Mouse (Mus musculus) myocyte (in vitro differentiated cells): ENCODE results near the gene Apba1. TPM values are rescaled to one million over a fixed set of nuclear protein-coding genes. Genes with fewer than 3 reads are reported as not detected.
A peak's percentile ranks its signal among the peaks of the same experiment; 100 is the strongest.

Experiments
- H3K27me3 ChIP-seq: one replicate; pipeline ENCODE4 v1.6.1; 2011; ENCODE audit not compliant: control insufficient read depth, insufficient read depth, insufficient read length
- H3K36me3 ChIP-seq: one replicate; pipeline ENCODE4 v1.6.1; 2011; ENCODE audit not compliant: control insufficient read depth, insufficient read depth
- H3K4me2 ChIP-seq: one replicate; pipeline ENCODE4 v1.6.1; 2011; ENCODE audit warnings: low read depth, control low read depth
- H3K4me3 ChIP-seq: one replicate; pipeline ENCODE4 v1.5.1; 2011; ENCODE audit warnings: mild to moderate bottlenecking, control low read depth, moderate library complexity
- H3K79me2 ChIP-seq: one replicate; pipeline ENCODE4 v1.6.1; 2011; ENCODE audit not compliant: control insufficient read depth, insufficient read depth
- H3ac ChIP-seq: one replicate; pipeline ENCODE4 v1.6.1; 2011; ENCODE audit not compliant: control insufficient read depth, insufficient read length
- CEBPB ChIP-seq: IDR thresholded peaks from 2 replicates; pipeline ENCODE4 v1.6.1; 2011; ENCODE audit warnings: mild to moderate bottlenecking, moderate library complexity; ENCODE audit not compliant: poor library complexity, insufficient read depth, severe bottlenecking
- E2F4 ChIP-seq: IDR thresholded peaks from one replicate; pipeline ENCODE4 v1.6.1; 2011; ENCODE audit warnings: mild to moderate bottlenecking, control low read depth, moderate library complexity; ENCODE audit not compliant: insufficient read depth
- MAX ChIP-seq: IDR thresholded peaks from one replicate; pipeline ENCODE4 v1.6.1; 2011; ENCODE audit warnings: low read depth, mild to moderate bottlenecking, control low read depth
- MYOD1 ChIP-seq, 3 experiments: IDR thresholded peaks; one replicate each; pipeline ENCODE4 v1.6.1; 2011; ENCODE audit warnings: control low read depth in 2 of 3, low read depth in 2 of 3, mild to moderate bottlenecking in 2 of 3, moderate library complexity in 1 of 3; ENCODE audit not compliant: insufficient read length in 2 of 3, control insufficient read depth in 1 of 3
- MYOG ChIP-seq, 3 experiments: IDR thresholded peaks; one replicate each; pipeline ENCODE4 v1.6.1; 2011; ENCODE audit warnings: control low read depth in 2 of 3, low read depth in 2 of 3, mild to moderate bottlenecking in 2 of 3; ENCODE audit not compliant: insufficient read length in 2 of 3, control insufficient read depth in 1 of 3, insufficient read depth in 1 of 3
- POLR2A ChIP-seq: IDR thresholded peaks from one replicate; pipeline ENCODE4 v1.6.1; 2011; ENCODE audit warnings: low read depth, mild to moderate bottlenecking, control low read depth, moderate library complexity; ENCODE audit not compliant: insufficient read length
- POLR2AphosphoS2 ChIP-seq: IDR thresholded peaks from one replicate; pipeline ENCODE4 v1.6.1; 2011; ENCODE audit warnings: low read depth, control low read depth; ENCODE audit not compliant: insufficient read length
- REST ChIP-seq: IDR thresholded peaks from one replicate; pipeline ENCODE4 v1.6.1; 2011; ENCODE audit warnings: mild to moderate bottlenecking, control low read depth, moderate library complexity; ENCODE audit not compliant: insufficient read depth, insufficient read length
- SRF ChIP-seq: IDR thresholded peaks from one replicate; pipeline ENCODE4 v1.6.1; 2011; ENCODE audit warnings: low read depth; ENCODE audit not compliant: control insufficient read depth, insufficient read length
- TCF12 ChIP-seq: IDR thresholded peaks from one replicate; pipeline ENCODE4 v1.6.1; 2011; ENCODE audit warnings: mild to moderate bottlenecking, control low read depth; ENCODE audit not compliant: poor library complexity, insufficient read depth, severe bottlenecking
- TCF3 ChIP-seq: IDR thresholded peaks from one replicate; pipeline ENCODE4 v1.6.1; 2011; ENCODE audit warnings: low read depth, control low read depth; ENCODE audit not compliant: insufficient read length
- USF1 ChIP-seq: IDR thresholded peaks from one replicate; pipeline ENCODE4 v1.6.1; 2011; ENCODE audit warnings: low read depth, mild to moderate bottlenecking, control low read depth, moderate library complexity
- polyA plus RNA-seq: library from polyadenylated mRNA; unstranded; fragments of >200 nt; fragmentation: generic; extraction: Trizol; gene quantifications from one replicate; pipeline ENCODE4 v1.2.1, GENCODE M21; 2012; ENCODE audit warnings: missing spikeins

Gene Apba1
- 0.13 TPM for polyA plus RNA-seq

DNA sequence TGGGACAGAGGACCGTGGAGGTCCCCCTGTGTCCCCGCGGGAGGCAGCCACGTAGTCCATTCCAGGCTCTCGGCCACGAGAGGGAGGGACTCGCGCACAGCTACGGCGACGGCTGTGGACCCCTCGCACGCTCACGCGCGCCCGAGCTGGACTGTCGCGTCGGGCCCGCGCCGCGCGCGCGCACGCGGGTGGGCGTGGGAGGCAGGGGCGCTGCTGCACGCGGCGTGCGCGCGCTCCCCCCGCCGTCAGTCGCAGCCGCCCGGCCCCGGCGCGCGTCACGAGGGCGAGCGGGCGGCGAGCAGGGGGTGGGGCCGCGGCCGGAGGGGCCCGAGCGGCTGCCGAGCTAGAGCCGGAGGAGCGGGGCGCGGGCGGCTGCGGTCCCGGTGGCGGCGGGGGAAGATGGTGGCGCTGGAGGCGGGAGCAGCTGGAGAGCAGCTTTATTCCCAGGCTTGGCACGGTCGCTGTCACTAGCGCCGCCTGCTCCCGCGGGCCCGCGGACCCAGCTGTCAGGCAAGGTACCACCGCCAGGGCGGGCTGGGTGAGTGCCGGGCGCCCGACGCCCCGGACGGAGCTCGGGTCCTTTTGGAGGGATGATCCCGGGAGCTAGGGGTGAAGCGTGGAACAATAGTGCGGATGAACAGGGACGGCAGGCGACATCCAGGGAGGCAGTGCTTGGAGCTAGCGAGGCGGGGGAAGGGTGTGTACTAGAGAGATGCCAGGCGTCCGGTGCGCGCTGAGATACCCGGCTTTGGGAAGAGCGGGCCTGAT lies at the start of gene Apba1:
Apba1 (plus strand) TSS at position 334 of the 768 bp plus-strand sequence.
- peak within 1 kb of the TSS; percentile 34 for H3K4me3 ChIP-seq
- H3K27me3 ChIP-seq, result peaks cover 22% of the 10 kb centered on the region
- peak within 1 kb of the TSS; percentile 98 for H3K4me2 ChIP-seq
- H3K79me2 ChIP-seq, result no peaks in the 10 kb centered on the region
- TF ChIP-seq REST (no peak), MYOD1 (IDR thresholded peaks at IDR 0.05; ENCODE audit: control insufficient read depth in 1 of 3, insufficient read length in 2 of 3, low read depth in 2 of 3) (peak in 2 of 3 experiments; percentile 20 to 59), MYOG (IDR thresholded peaks at IDR 0.05; ENCODE audit: control insufficient read depth in 1 of 3, insufficient read depth in 1 of 3, insufficient read length in 2 of 3, low read depth in 2 of 3) (peak in 2 of 3 experiments; percentile 1 to 72), POLR2A (peak; percentile 52), SRF (no peak)
- peak within 1 kb of the TSS; percentile 80 for H3ac ChIP-seq
- no peaks in the 10 kb centered on the region for H3K36me3 ChIP-seq

DNA sequence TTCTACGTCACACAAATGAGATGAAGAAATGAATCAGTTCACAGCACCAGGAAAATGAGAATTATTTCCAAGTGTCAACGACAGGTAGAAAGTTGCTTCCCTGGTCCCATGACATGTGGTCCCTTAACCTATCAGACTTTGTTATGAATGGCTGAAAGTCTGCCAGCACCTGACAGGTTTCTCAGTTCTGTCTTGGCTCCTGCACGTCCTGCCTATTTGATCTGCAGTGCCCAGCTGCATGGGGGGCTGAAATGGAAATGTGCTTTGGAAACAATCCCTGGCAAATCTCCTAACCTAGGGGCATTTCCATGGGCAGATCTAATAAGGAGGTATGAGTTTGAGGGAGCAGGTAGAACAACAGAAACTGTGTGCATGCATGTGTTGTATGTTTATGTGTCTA lies 12.2 kb upstream of the Apba1 start:
- H3K4me3 ChIP-seq, result no peak overlapping the region
- H3K4me2 ChIP-seq, result no peak overlapping the region
- no peaks in the 10 kb centered on the region for H3K36me3 ChIP-seq
- no peak overlapping the region for H3ac ChIP-seq
- no peak for TF ChIP-seq MAX
- no peak for TF ChIP-seq USF1
- TF ChIP-seq CEBPB, result no peak
- no peak for TF ChIP-seq TCF3
- no peak for TF ChIP-seq POLR2A
- no peak for TF ChIP-seq E2F4
- TF ChIP-seq REST, result no peak
- no peak for TF ChIP-seq POLR2AphosphoS2
- TF ChIP-seq SRF, result no peak
- TF ChIP-seq MYOD1 (IDR thresholded peaks at IDR 0.05; ENCODE audit: control insufficient read depth in 1 of 3, insufficient read length in 2 of 3, low read depth in 2 of 3), result no peak
- no peak for TF ChIP-seq MYOG (IDR thresholded peaks at IDR 0.05; ENCODE audit: control insufficient read depth in 1 of 3, insufficient read depth in 1 of 3, insufficient read length in 2 of 3, low read depth in 2 of 3)
- TF ChIP-seq TCF12, result no peak
- no peaks in the 10 kb centered on the region for H3K27me3 ChIP-seq
- no peaks in the 10 kb centered on the region for H3K79me2 ChIP-seq

DNA sequence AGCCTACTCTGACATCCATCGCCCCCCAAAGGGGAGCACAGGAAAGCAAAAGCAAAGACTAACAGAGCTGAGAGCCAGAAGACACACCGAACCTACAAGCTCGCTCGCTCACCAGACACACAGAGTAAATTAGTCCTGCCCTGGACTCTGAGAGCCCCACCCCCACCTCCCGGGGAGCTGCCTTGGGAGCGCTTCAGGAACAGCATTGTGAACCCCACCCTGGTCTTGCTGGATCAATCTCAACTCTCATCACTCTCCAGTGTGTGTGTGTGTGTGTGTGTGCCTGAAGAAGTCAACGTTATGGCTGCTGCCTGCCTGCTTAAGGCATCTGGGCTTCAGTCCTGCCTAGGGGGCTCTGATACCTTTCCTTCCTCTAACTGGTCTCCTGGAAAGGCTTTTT lies 1.7 kb upstream of the Apba1 start:
- Histone ChIP-seq H3K4me3 (no peak overlapping the region), H3K36me3 (no peaks in the 10 kb centered on the region), H3K27me3 (peaks cover 11% of the 10 kb centered on the region), H3K79me2 (no peaks in the 10 kb centered on the region), H3K4me2 (peak overlapping the region; percentile 9), H3ac (no peak overlapping the region)
- no peak for TF ChIP-seq CEBPB
- no peak for TF ChIP-seq MYOD1 (IDR thresholded peaks at IDR 0.05; ENCODE audit: control insufficient read depth in 1 of 3, insufficient read length in 2 of 3, low read depth in 2 of 3)
- TF ChIP-seq USF1, result no peak
- TF ChIP-seq MYOG (IDR thresholded peaks at IDR 0.05; ENCODE audit: control insufficient read depth in 1 of 3, insufficient read depth in 1 of 3, insufficient read length in 2 of 3, low read depth in 2 of 3), result no peak

DNA sequence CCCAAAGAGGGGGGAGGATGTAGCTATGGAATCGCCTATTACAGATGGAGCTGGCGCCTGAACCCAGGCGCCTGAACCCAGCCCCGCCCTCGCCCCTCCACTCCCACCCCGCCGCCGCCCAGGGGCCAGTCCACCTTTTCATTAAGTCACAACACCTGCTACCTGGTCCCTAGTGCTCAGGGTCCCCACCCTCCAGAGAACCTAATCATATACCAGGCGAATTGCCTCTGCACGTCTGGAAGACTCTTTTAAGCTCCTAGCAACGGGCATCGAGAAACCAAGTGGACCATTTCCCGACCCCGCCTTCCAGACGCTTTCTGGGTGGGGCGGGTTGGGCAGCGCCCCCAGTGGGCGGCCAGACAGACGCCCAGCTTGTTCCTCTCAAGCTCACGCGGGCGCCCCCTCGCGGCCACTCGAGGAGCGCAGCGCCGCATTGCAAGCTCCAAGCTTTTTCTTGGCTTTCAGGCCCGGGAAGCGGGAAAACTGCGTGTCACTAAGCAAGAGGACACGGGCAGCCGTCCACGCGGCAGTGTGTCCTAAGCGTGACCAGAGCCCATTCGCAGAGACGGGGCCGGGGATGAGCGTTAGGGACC lies 630 bp upstream of the Apba1 start:
- peak overlapping the region; percentile 34 for H3K4me3 ChIP-seq
- H3K36me3 ChIP-seq, result no peaks in the 10 kb centered on the region
- no peaks in the 10 kb centered on the region for H3K79me2 ChIP-seq
- peak overlapping the region; percentile 80 for H3ac ChIP-seq
- peaks cover 16% of the 10 kb centered on the region for H3K27me3 ChIP-seq
- TF ChIP-seq POLR2A (no peak), MYOG (IDR thresholded peaks at IDR 0.05; ENCODE audit: control insufficient read depth in 1 of 3, insufficient read depth in 1 of 3, insufficient read length in 2 of 3, low read depth in 2 of 3) (no peak), REST (no peak), E2F4 (peak; percentile 50), MAX (no peak)
- peak overlapping the region; percentile 98 for H3K4me2 ChIP-seq

DNA sequence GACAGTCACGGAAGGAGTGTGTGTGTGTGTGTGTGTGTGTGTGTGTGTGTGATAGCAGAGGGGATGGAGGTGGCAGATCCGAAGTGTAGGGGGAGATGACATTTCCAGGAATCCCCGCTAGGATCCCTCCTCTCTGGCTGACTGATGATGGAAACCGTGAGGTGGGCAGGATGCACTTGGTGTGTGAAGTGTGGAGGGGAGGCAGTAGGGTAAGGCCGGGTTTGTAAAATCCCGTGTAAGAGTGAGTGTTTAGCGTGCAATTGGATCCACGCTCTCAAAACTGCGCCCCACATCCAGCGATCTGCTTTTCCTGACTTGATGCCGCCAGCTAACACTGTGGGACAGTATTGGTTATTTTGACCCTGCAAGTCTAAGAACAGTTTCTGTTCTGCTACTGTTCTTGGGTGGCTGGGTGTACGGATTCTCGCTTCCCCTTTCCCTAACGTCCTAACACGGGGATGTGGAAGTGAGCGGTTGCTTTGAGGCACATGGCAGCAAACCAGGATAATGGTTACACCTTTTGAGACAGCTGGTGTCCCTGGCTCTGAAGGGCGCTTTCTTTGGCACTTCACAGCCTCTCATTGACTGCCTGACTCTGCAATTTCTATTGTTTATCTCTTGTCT lies 747 bp downstream of the Apba1 start:
- Histone ChIP-seq H3K4me2 (peak overlapping the region; percentile 79), H3K36me3 (no peaks in the 10 kb centered on the region), H3K79me2 (no peaks in the 10 kb centered on the region), H3K4me3 (peak overlapping the region; percentile 34), H3ac (peak overlapping the region; percentile 80), H3K27me3 (peaks cover 26% of the 10 kb centered on the region)
- TF ChIP-seq MYOG (IDR thresholded peaks at IDR 0.05; ENCODE audit: control insufficient read depth in 1 of 3, insufficient read depth in 1 of 3, insufficient read length in 2 of 3, low read depth in 2 of 3) (peak in 1 of 3 experiments; percentile 0), TCF3 (no peak)
